Mouse (Mus musculus) heart, adult 18-20 months (tissue): ENCODE measurements around the gene Cnga1. TPM values are rescaled to one million over a fixed set of nuclear protein-coding genes. Genes with fewer than 3 reads are reported as not detected.

Experiments
- DNase-seq, 2 experiments: peaks; one replicate each; pipeline ENCODE4 v3.0.0; 2021 to 2022; ENCODE audit warnings: mixed read lengths in 1 of 2
- long read RNA-seq, 2 experiments: library from polyadenylated mRNA; stranded (forward); transcript quantifications; one replicate each; pipeline ENCODE4 v2.0.0; 2021
- total RNA-seq, 2 experiments: library from RNA; stranded (reverse); gene quantifications; 2 replicates each; pipeline ENCODE4 v1.2.3; 2021

Cnga1 gene
- total RNA-seq: under 1 TPM in 1 of 2 experiments, not detected in 1; 0.18 TPM
- long read RNA-seq, experiment 1: 0 reads
- long read RNA-seq, experiment 2: 0 reads

- no peak for DNase-seq
Observed at GRCm38 (mm10) chr5:72644175-72644574, at the start of gene Cnga1. Gene Cnga1, minus strand, starts transcription at chr5:72644275.

- no peak for DNase-seq
Observed at GRCm38 (mm10) chr5:72690516-72690915, 46.4 kb upstream of the Cnga1 start.

- no peak for DNase-seq
Observed at GRCm38 (mm10) chr5:72689556-72689955, 45.5 kb upstream of the Cnga1 start.

- no peak for DNase-seq
Observed at GRCm38 (mm10) chr5:72681451-72681850, 37.4 kb upstream of the Cnga1 start.

GRCm38 (mm10) chr5:72674994-72675542 is 31.0 kb upstream of the Cnga1 start:
- DNase-seq: no peak

GRCm38 (mm10) chr5:72671017-72671699 is 27.1 kb upstream of the Cnga1 start:
- DNase-seq: no peak

GRCm38 (mm10) chr5:72668351-72668750 is 24.3 kb upstream of the Cnga1 start:
- DNase-seq: no peak

- no peak for DNase-seq
Observed at GRCm38 (mm10) chr5:72666428-72666827, 22.4 kb upstream of the Cnga1 start.

- DNase-seq: peak; percentile 8 to 73
Observed at GRCm38 (mm10) chr5:72665281-72665680, 21.2 kb upstream of the Cnga1 start.

GRCm38 (mm10) chr5:72664854-72665253 is 20.8 kb upstream of the Cnga1 start:
- DNase-seq: peak in 1 of 2 experiments; percentile 2

GRCm38 (mm10) chr5:72664126-72664525 is 20.1 kb upstream of the Cnga1 start:
- no peak for DNase-seq

GRCm38 (mm10) chr5:72661051-72661781 is 17.1 kb upstream of the Cnga1 start:
- DNase-seq: no peak

- DNase-seq: no peak
Observed at GRCm38 (mm10) chr5:72658375-72658774, 14.3 kb upstream of the Cnga1 start.

- no peak for DNase-seq
Observed at GRCm38 (mm10) chr5:72656270-72656791, 12.3 kb upstream of the Cnga1 start.

GRCm38 (mm10) chr5:72653068-72653674 is 9.1 kb upstream of the Cnga1 start:
- no peak for DNase-seq

- DNase-seq: no peak
Observed at GRCm38 (mm10) chr5:72648987-72649735, 5.1 kb upstream of the Cnga1 start.

- peak in 1 of 2 experiments; percentile 2 for DNase-seq
Observed at GRCm38 (mm10) chr5:72647958-72648595, 4.0 kb upstream of the Cnga1 start.

- peak; percentile 36 to 48 for DNase-seq
Observed at GRCm38 (mm10) chr5:72647418-72647907, 3.4 kb upstream of the Cnga1 start, which contains the start of gene Nipal1. Gene Nipal1, plus strand, starts transcription at chr5:72647795.

GRCm38 (mm10) chr5:72646996-72647395 is 2.9 kb upstream of the Cnga1 start:
- DNase-seq: no peak

GRCm38 (mm10) chr5:72646131-72646530 is 2.1 kb upstream of the Cnga1 start:
- no peak for DNase-seq

GRCm38 (mm10) chr5:72643655-72644054 is 420 bp downstream of the Cnga1 start:
- no peak for DNase-seq
